12 mouse cellular contexts compared by ENCODE assay signal in genomic region chr4:152295916-152296315, GRCm38 (mm10). TPM values are rescaled to one million over a fixed set of nuclear protein-coding genes. Genes with fewer than 3 reads are reported as not detected.
DNase-seq lines count a peak whose midpoint lies in the region; ATAC-seq and TF ChIP-seq lines count a peak whose summit lies in the region.
"Had no signal": no experiment of that assay in that cellular context is flagged by ENCODE, and none has a peak within 500 bp of the region (broad histone marks: within the 10 kb centered on the region; RNA-seq: fewer than 3 reads in every experiment).

No protein-coding gene starts in this region.

- ATAC-seq in lung, embryonic 15.5 days (ENCODE audit: borderline replicate concordance, extremely low read depth, low FRiP score, low TSS enrichment) = no peak
- ATAC-seq in inflammation-experienced regulatory T-cells, adult 6 months = peak; percentile 17

- TF ChIP-seq CTCF in lung, adult 2 months (IDR thresholded peaks at IDR 0.05; ENCODE audit: insufficient read depth, low read length) = no peak

- 22% methylated on average over 4 of the region's 4 CpGs for WGBS in lung, embryonic 15.5 days
- whole genome bisulfite sequencing in lung, adult 2 months = 17% methylated on average over 4 of the region's 4 CpGs

- H3K4me3 ChIP-seq in lung, embryonic 15.5 days = no peak overlapping the region
- no peak overlapping the region for H3K4me3 ChIP-seq in lung, adult 2 months (replicated peaks; ENCODE audit: extremely low read depth, low read depth, low read length)

- no peak for DNase-seq in lung, adult 2 months
- peak; percentile 93 for DNase-seq in MEL-GATA-1-ER (ENCODE audit: extremely low read depth, low read depth)
- peak; percentile 42 to 44 for DNase-seq in thymus, postnatal 10 days (ENCODE audit: low spot score in 2 of 2)
- DNase-seq in frontal cortex, adult 2 months (ENCODE audit: extremely low spot score in 1 of 2, low spot score in 1 of 2) = no peak
- no peak for DNase-seq in layer of hippocampus, adult 18-20 months (ENCODE audit: low spot score in 2 of 2)
- DNase-seq: cerebellum, postnatal 36 days had no signal

- H3K27me3 ChIP-seq in lung, embryonic 15.5 days = peaks cover 29% of the 10 kb centered on the region

- H3K4me2 ChIP-seq in lung, embryonic 15.5 days = peak overlapping the region; percentile 10; the same call in 1 of the 2 replicates

- no peak for TF ChIP-seq POLR2A in lung, adult 2 months (IDR thresholded peaks at IDR 0.05; ENCODE audit: borderline replicate concordance, extremely low read depth, low read depth, low read length)

- H3K4me1 ChIP-seq in lung, embryonic 15.5 days = peaks cover 19% of the 10 kb centered on the region
- peaks cover 7% of the 10 kb centered on the region; the same call in 1 of the 2 replicates for H3K4me1 ChIP-seq in lung, adult 2 months (ENCODE audit: control insufficient read depth, insufficient read depth, low read length)

- peaks cover 8% of the 10 kb centered on the region; the same call in 1 of the 2 replicates for H3K36me3 ChIP-seq in lung, embryonic 15.5 days

- H3K9ac ChIP-seq in lung, embryonic 15.5 days = no peak overlapping the region

- H3K9me3 ChIP-seq in lung, embryonic 15.5 days = no peaks in the 10 kb centered on the region
- H3K9me3 ChIP-seq: limb, embryonic 13.5 days; neural tube, embryonic 13.5 days had no signal

- H3K27ac ChIP-seq in lung, embryonic 15.5 days = 0 out of 2 replicates have a peak overlapping the region, but pooled peaks have one; percentile 21

RNA-seq across cellular contexts. Expression of gene Icmt, which starts 1.1 kb away (rescaled TPM):
- 25.2 and 26.0 TPM in 2 replicates for polyA plus RNA-seq in lung, embryonic 15.5 days (2015; fragmentation: Nextera tagmentation; extraction: Ambion mirVana)
- 32.2 and 36.4 TPM in 2 replicates for polyA plus RNA-seq in lung, adult 2 months (2012; rRNA removed)
- polyA plus RNA-seq in inflammation-experienced regulatory T-cells, adult 6 months (2017; shearing (Covaris generic)) = 1 to 10 TPM; 5.1 to 8.8 (median 7.1) TPM
- 32.7 and 34.2 TPM in 2 replicates for polyA plus RNA-seq in frontal cortex, adult 2 months (2012; rRNA removed)
- 10 to 100 TPM; 41.6 to 45.4 TPM for total RNA-seq in layer of hippocampus, adult 18-20 months (2021)

RNA-seq across cellular contexts. Expression of gene Hes3, which starts 4.5 kb away (rescaled TPM):
- polyA plus RNA-seq in lung, embryonic 15.5 days (2015; fragmentation: Nextera tagmentation; extraction: Ambion mirVana) = not detected in 2 replicates
- polyA plus RNA-seq in lung, adult 2 months (2012; rRNA removed) = 0.09 TPM in 1 of 2 replicates, not detected in the other
- polyA plus RNA-seq in inflammation-experienced regulatory T-cells, adult 6 months (2017; shearing (Covaris generic)) = not detected
- polyA plus RNA-seq in frontal cortex, adult 2 months (2012; rRNA removed) = 0.38 and 0.71 TPM in 2 replicates
- not detected for total RNA-seq in layer of hippocampus, adult 18-20 months (2021)
- total RNA-seq: adrenal gland, adult 18-20 months had no signal
- polyA plus RNA-seq: intestine, embryonic 14.5 days; limb, embryonic 13.5 days had no signal

RNA-seq across cellular contexts. Expression of gene Gpr153, which starts 21.9 kb away (rescaled TPM):
- 14.9 and 15.2 TPM in 2 replicates for polyA plus RNA-seq in lung, embryonic 15.5 days (2015; fragmentation: Nextera tagmentation; extraction: Ambion mirVana)
- polyA plus RNA-seq in lung, adult 2 months (2012; rRNA removed) = 40.0 and 45.6 TPM in 2 replicates
- polyA plus RNA-seq in inflammation-experienced regulatory T-cells, adult 6 months (2017; shearing (Covaris generic)) = under 1 TPM in 1 of 3 experiments, not detected in 2; 0.15 TPM
- polyA plus RNA-seq in frontal cortex, adult 2 months (2012; rRNA removed) = 35.4 and 43.3 TPM in 2 replicates
- total RNA-seq in layer of hippocampus, adult 18-20 months (2021) = 1 to 10 TPM; 5.0 to 6.5 TPM

RNA-seq across cellular contexts. Expression of gene Rnf207, which starts 22.9 kb away (rescaled TPM):
- 2.9 and 3.3 TPM in 2 replicates for polyA plus RNA-seq in lung, embryonic 15.5 days (2015; fragmentation: Nextera tagmentation; extraction: Ambion mirVana)
- 5.8 and 5.9 TPM in 2 replicates for polyA plus RNA-seq in lung, adult 2 months (2012; rRNA removed)
- polyA plus RNA-seq in inflammation-experienced regulatory T-cells, adult 6 months (2017; shearing (Covaris generic)) = not detected
- polyA plus RNA-seq in frontal cortex, adult 2 months (2012; rRNA removed) = 20.9 and 23.3 TPM in 2 replicates
- total RNA-seq in layer of hippocampus, adult 18-20 months (2021) = 10 to 100 TPM in 1 of 2 experiments, 1 to 10 TPM in 1; 8.1 to 10.2 TPM

RNA-seq across cellular contexts. Expression of gene Rpl22, which starts 29.6 kb away (rescaled TPM):
- 354 and 364 TPM in 2 replicates for polyA plus RNA-seq in lung, embryonic 15.5 days (2015; fragmentation: Nextera tagmentation; extraction: Ambion mirVana)
- polyA plus RNA-seq in lung, adult 2 months (2012; rRNA removed) = 20.3 and 43.0 TPM in 2 replicates
- polyA plus RNA-seq in inflammation-experienced regulatory T-cells, adult 6 months (2017; shearing (Covaris generic)) = 1,000 to 10,000 TPM in 1 of 3 experiments, 100 to 1,000 TPM in 2; 752 to 1,062 (median 960) TPM
- 192 and 232 TPM in 2 replicates for polyA plus RNA-seq in frontal cortex, adult 2 months (2012; rRNA removed)
- 100 to 1,000 TPM; 204 to 205 TPM for total RNA-seq in layer of hippocampus, adult 18-20 months (2021)

Comparison
In these comparisons a context has a peak if more than half of its experiments do, and no peak if none do; other contexts are left out.
1. DNase-seq: peak in MEL-GATA-1-ER (single experiment) and thymus, postnatal 10 days (2 of 2); none in lung, adult 2 months (single experiment), frontal cortex, adult 2 months (0 of 2) and layer of hippocampus, adult 18-20 months (0 of 2).
2. RNA of gene Gpr153, which starts 21.9 kb away (polyA plus RNA-seq): 40.0 to 45.6 TPM in lung, adult 2 months, 35.4 to 43.3 TPM in frontal cortex, adult 2 months and 14.9 to 15.2 TPM in lung, embryonic 15.5 days; 0.15 TPM in inflammation-experienced regulatory T-cells, adult 6 months; every median in the first group is over 10 times any median in the second.